Mouse (Mus musculus) MEL (cell line): ENCODE results near the gene Apbb2. TPM values are rescaled to one million over a fixed set of nuclear protein-coding genes. Genes with fewer than 3 reads are reported as not detected.

ENCODE experiments used
- DNase-seq: peaks from one replicate; pipeline ENCODE4 v3.0.0; 2011; ENCODE audit warnings: low read depth, low spot score
- H3K27ac ChIP-seq: 2 replicates; pipeline ENCODE4 v1.5.1; 2012; ENCODE audit warnings: low read depth, mild to moderate bottlenecking, control low read depth, low read length, moderate library complexity; ENCODE audit not compliant: control insufficient read depth
- H3K27me3 ChIP-seq, 2 experiments: fragments of 150-350 bp in 1 of 2; sonication (generic) in 1 of 2; 2 replicates each; pipeline ENCODE4 v1.6.1; 2012; ENCODE audit warnings: low read length in 2 of 2, mild to moderate bottlenecking in 2 of 2, improper control_type of control experiment in 1 of 2, moderate library complexity in 1 of 2; ENCODE audit not compliant: insufficient read depth in 2 of 2, control insufficient read depth in 1 of 2
- H3K36me3 ChIP-seq, 2 experiments: 2 replicates each; pipeline ENCODE4 v1.6.1; 2012 to 2014; ENCODE audit warnings: low read length in 2 of 2, improper control_type of control experiment in 1 of 2, inconsistent platforms in 1 of 2, mild to moderate bottlenecking in 1 of 2; ENCODE audit not compliant: insufficient read depth in 2 of 2, control insufficient read depth in 1 of 2
- H3K4me1 ChIP-seq, 2 experiments: fragments of 150-350 bp in 1 of 2; sonication (generic) in 1 of 2; 2 replicates each; pipeline ENCODE4 v1.6.1; 2012; ENCODE audit warnings: low read length in 2 of 2, improper control_type of control experiment in 1 of 2, mild to moderate bottlenecking in 1 of 2; ENCODE audit not compliant: insufficient read depth in 2 of 2, control insufficient read depth in 1 of 2
- H3K4me3 ChIP-seq, 2 experiments: fragments of 150-350 bp in 1 of 2; sonication (generic) in 1 of 2; 2 replicates each; pipeline ENCODE4 v1.5.1; 2012; ENCODE audit warnings: low read depth in 2 of 2, low read length in 2 of 2, mild to moderate bottlenecking in 2 of 2, moderate library complexity in 2 of 2, control low read depth in 1 of 2, improper control_type of control experiment in 1 of 2; ENCODE audit not compliant: control insufficient read depth in 1 of 2, insufficient read depth in 1 of 2
- H3K79me2 ChIP-seq: 2 replicates; pipeline ENCODE4 v1.6.1; 2012; ENCODE audit warnings: mild to moderate bottlenecking, low read length, moderate library complexity; ENCODE audit not compliant: control insufficient read depth, poor library complexity, insufficient read depth
- H3K9ac ChIP-seq: 2 replicates; pipeline ENCODE4 v1.6.1; 2012; ENCODE audit warnings: low read depth, mild to moderate bottlenecking, control low read depth, low read length, moderate library complexity; ENCODE audit not compliant: control insufficient read depth, poor library complexity, severe bottlenecking
- H3K9me3 ChIP-seq: fragments of 150-350 bp; sonication (generic); replicated peaks from 2 replicates; pipeline ENCODE4 v1.6.1; 2012; ENCODE audit warnings: mild to moderate bottlenecking, low read length, improper control_type of control experiment, moderate library complexity; ENCODE audit not compliant: insufficient read depth
- BHLHE40 ChIP-seq: IDR thresholded peaks from 2 replicates; pipeline ENCODE4 v1.6.1; 2012; ENCODE audit warnings: low read depth, mild to moderate bottlenecking, inconsistent platforms, low read length, improper control_type of control experiment, borderline replicate concordance
- CHD2 ChIP-seq: IDR thresholded peaks from 2 replicates; pipeline ENCODE4 v1.6.1; 2011; ENCODE audit warnings: low read length, improper control_type of control experiment
- E2F4 ChIP-seq: IDR thresholded peaks from 2 replicates; pipeline ENCODE4 v1.6.1; 2011; ENCODE audit warnings: low read depth, low read length, improper control_type of control experiment, borderline replicate concordance
- ETS1 ChIP-seq: IDR thresholded peaks from 2 replicates; pipeline ENCODE4 v1.6.1; 2012; ENCODE audit warnings: low read depth, mild to moderate bottlenecking, inconsistent platforms, low read length, improper control_type of control experiment, moderate library complexity
- HCFC1 ChIP-seq: IDR thresholded peaks from 2 replicates; pipeline ENCODE4 v1.6.1; 2012; ENCODE audit warnings: low read depth, mild to moderate bottlenecking, inconsistent platforms, low read length, improper control_type of control experiment, moderate library complexity
- JUND ChIP-seq: IDR thresholded peaks from 2 replicates; pipeline ENCODE4 v1.6.1; 2011; ENCODE audit warnings: low read depth, mild to moderate bottlenecking, improper control_type of control experiment, low read length
- KAT2A ChIP-seq: conservative IDR thresholded peaks from 2 replicates; pipeline ENCODE4 v1.6.1; 2012; ENCODE audit warnings: low read depth, low read length, improper control_type of control experiment, inconsistent platforms
- MXI1 ChIP-seq: IDR thresholded peaks from 2 replicates; pipeline ENCODE4 v1.6.1; 2011; ENCODE audit warnings: mild to moderate bottlenecking, low read depth, low read length, improper control_type of control experiment
- MYB ChIP-seq: IDR thresholded peaks from 2 replicates; pipeline ENCODE4 v1.6.1; 2011; ENCODE audit warnings: mild to moderate bottlenecking, low read depth, low read length, improper control_type of control experiment
- NELFE ChIP-seq: IDR thresholded peaks from 2 replicates; pipeline ENCODE4 v1.6.1; 2011; ENCODE audit warnings: low read depth, low read length, improper control_type of control experiment
- NRF1 ChIP-seq: IDR thresholded peaks from 2 replicates; pipeline ENCODE4 v1.6.1; 2014; ENCODE audit warnings: low read depth, mild to moderate bottlenecking, inconsistent platforms, low read length, improper control_type of control experiment, moderate library complexity; ENCODE audit not compliant: poor library complexity, insufficient read depth, severe bottlenecking
- POLR2AphosphoS2 ChIP-seq: IDR thresholded peaks from 2 replicates; pipeline ENCODE4 v1.6.1; 2011; ENCODE audit warnings: low read length, improper control_type of control experiment
- POLR2AphosphoS5 ChIP-seq: IDR thresholded peaks from 2 replicates; pipeline ENCODE4 v1.6.1; 2012; ENCODE audit warnings: low read depth, borderline replicate concordance, mild to moderate bottlenecking, inconsistent platforms, low read length, moderate library complexity, mixed read lengths
- RCOR1 ChIP-seq: IDR thresholded peaks from 2 replicates; pipeline ENCODE4 v1.6.1; 2012; ENCODE audit warnings: low read depth, mild to moderate bottlenecking, inconsistent platforms, low read length, improper control_type of control experiment
- SIN3A ChIP-seq: IDR thresholded peaks from 2 replicates; pipeline ENCODE4 v1.6.1; 2012; ENCODE audit warnings: low read length, improper control_type of control experiment, inconsistent platforms
- TAL1 ChIP-seq: IDR thresholded peaks from 2 replicates; pipeline ENCODE4 v1.6.1; 2012; ENCODE audit warnings: mild to moderate bottlenecking, inconsistent platforms, low read length, moderate library complexity, mixed read lengths
- TBP ChIP-seq: IDR thresholded peaks from 2 replicates; pipeline ENCODE4 v1.8.0; 2011; ENCODE audit warnings: low read depth, low read length, improper control_type of control experiment
- TCF12 ChIP-seq: IDR thresholded peaks from 2 replicates; pipeline ENCODE4 v1.6.1; 2014; ENCODE audit warnings: low read depth, mild to moderate bottlenecking, inconsistent platforms, low read length, improper control_type of control experiment, moderate library complexity
- UBTF ChIP-seq: IDR thresholded peaks from 2 replicates; pipeline ENCODE4 v1.6.1; 2012; ENCODE audit warnings: low read depth, mild to moderate bottlenecking, inconsistent platforms, low read length, improper control_type of control experiment, moderate library complexity, borderline replicate concordance; ENCODE audit not compliant: insufficient read depth
- USF2 ChIP-seq, 2 experiments: IDR thresholded peaks; 2 replicates each; pipeline ENCODE4 v1.6.1; 2011 to 2012; ENCODE audit warnings: improper control_type of control experiment in 2 of 2, low read length in 2 of 2, borderline replicate concordance in 1 of 2, inconsistent platforms in 1 of 2, low read depth in 1 of 2, mild to moderate bottlenecking in 1 of 2; ENCODE audit not compliant: insufficient read depth in 1 of 2
- ZC3H11A ChIP-seq: IDR thresholded peaks from 2 replicates; pipeline ENCODE4 v1.6.1; 2012; ENCODE audit warnings: low read depth, mild to moderate bottlenecking, inconsistent platforms, low read length, improper control_type of control experiment
- ZMIZ1 ChIP-seq: IDR thresholded peaks from 2 replicates; pipeline ENCODE4 v1.6.1; 2012; ENCODE audit warnings: low read depth, mild to moderate bottlenecking, inconsistent platforms, low read length, improper control_type of control experiment, moderate library complexity
- ZNF384 ChIP-seq: IDR thresholded peaks from 2 replicates; pipeline ENCODE4 v1.6.1; 2012; ENCODE audit warnings: low read depth, mild to moderate bottlenecking, inconsistent platforms, low read length, improper control_type of control experiment
- polyA plus RNA-seq, 2 experiments: library from polyadenylated mRNA; stranded (reverse) in 1 of 2; unstranded in 1 of 2; fragments of >175 nt in 1 of 2; fragments of >200 nt in 1 of 2; gene quantifications; 2 replicates each; pipeline versions ENCODE4 v1.2.1 to v1.2.4; 2012; ENCODE audit warnings: low replicate concordance in 2 of 2, low read depth in 1 of 2; ENCODE audit not compliant: insufficient read length in 2 of 2, insufficient read depth in 1 of 2, missing spikeins in 1 of 2
- total RNA-seq: library from RNA; depleted of rRNA; stranded (reverse); fragments of 300-350 nt; gene quantifications from 2 replicates; pipeline ENCODE4 v1.2.3, GENCODE M21; 2012

Gene Apbb2
- total and polyA plus RNA-seq, 3 experiments: not detected

DNA sequence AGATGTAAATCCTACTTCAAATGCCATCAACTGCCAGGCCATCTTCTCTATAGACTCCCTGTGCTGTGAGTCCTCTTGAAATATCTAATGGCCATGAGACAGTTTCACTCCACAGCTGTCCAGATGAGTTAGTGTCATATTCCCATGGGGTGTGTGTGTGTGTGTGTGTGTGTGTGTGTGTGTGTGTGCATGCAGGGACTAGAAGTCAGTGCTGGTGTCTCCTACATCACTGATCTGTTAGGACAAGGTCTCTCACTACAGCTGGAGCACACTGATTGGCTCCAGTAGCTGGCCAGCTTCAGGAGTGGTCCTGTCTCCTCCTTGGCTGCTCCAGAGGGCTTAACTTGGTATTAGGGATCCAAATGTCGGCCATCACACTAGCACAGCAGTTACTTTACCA lies 113.5 kb downstream of the Apbb2 start:
- Histone ChIP-seq H3K27me3 (no peaks in the 10 kb centered on the region), H3K9ac (no peak overlapping the region), H3K9me3 (no peaks in the 10 kb centered on the region), H3K4me1 (no peaks in the 10 kb centered on the region), H3K27ac (no peak overlapping the region), H3K4me3 (no peak overlapping the region), H3K36me3 (no peaks in the 10 kb centered on the region), H3K79me2 (no peaks in the 10 kb centered on the region)
- DNase-seq: no peak
- TF ChIP-seq TCF12 (no peak), RCOR1 (no peak), HCFC1 (no peak), E2F4 (no peak), ETS1 (no peak), TBP (no peak), ZC3H11A (no peak), MYB (no peak), CHD2 (no peak), POLR2AphosphoS2 (no peak), KAT2A (no peak), MXI1 (no peak), ZMIZ1 (no peak), NELFE (no peak)

DNA sequence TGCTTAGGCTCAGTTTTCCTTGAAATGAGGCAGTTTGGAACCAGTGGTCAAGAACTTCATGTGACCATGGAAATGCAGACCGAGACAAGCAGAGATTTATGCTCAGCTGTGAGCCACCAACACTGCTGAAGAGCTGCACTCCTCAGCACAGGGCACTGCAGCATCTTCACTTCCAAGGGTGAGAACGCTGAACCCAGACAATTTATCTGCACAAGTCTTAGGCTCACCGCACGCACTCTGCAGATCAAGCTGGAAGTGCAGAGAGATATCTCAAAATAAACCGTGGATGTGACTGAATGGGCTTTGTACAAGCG lies 114.2 kb downstream of the Apbb2 start:
- Histone ChIP-seq H3K27me3 (no peaks in the 10 kb centered on the region), H3K27ac (no peak overlapping the region), H3K4me3 (no peak overlapping the region), H3K9ac (no peak overlapping the region), H3K9me3 (no peaks in the 10 kb centered on the region), H3K4me1 (no peaks in the 10 kb centered on the region), H3K36me3 (no peaks in the 10 kb centered on the region), H3K79me2 (no peaks in the 10 kb centered on the region)
- DNase-seq: no peak
- TF ChIP-seq BHLHE40: no peak
- no peak for TF ChIP-seq USF2 (IDR thresholded peaks at IDR 0.05; ENCODE audit: borderline replicate concordance in 1 of 2, insufficient read depth in 1 of 2, low read depth in 1 of 2, low read length in 2 of 2)
- no peak for TF ChIP-seq MXI1
- no peak for TF ChIP-seq UBTF
- TF ChIP-seq TAL1: no peak
- TF ChIP-seq NRF1: no peak
- no peak for TF ChIP-seq JUND
- TF ChIP-seq POLR2AphosphoS2: no peak
- no peak for TF ChIP-seq ZNF384
- no peak for TF ChIP-seq KAT2A
- no peak for TF ChIP-seq CHD2
- TF ChIP-seq POLR2AphosphoS5: no peak
- TF ChIP-seq RCOR1: no peak
- no peak for TF ChIP-seq SIN3A
- TF ChIP-seq E2F4: no peak
